Mouse (Mus musculus): ENCODE data around the gene Lypd8.

Lypd8 gene

GRCm38 (mm10) chr11:58399985-58400645 lies 21.3 kb downstream of the Lypd8 start:
- no peak for DNase-seq (ENCODE audit: low spot score)

GRCm38 (mm10) chr11:58400655-58401054 lies 21.8 kb downstream of the Lypd8 start:
- no peak for DNase-seq (ENCODE audit: low spot score)

GRCm38 (mm10) chr11:58408066-58408465 lies 29.2 kb downstream of the Lypd8 start:
- DNase-seq (ENCODE audit: low spot score) = no peak

GRCm38 (mm10) chr11:58418336-58418735 lies 39.5 kb downstream of the Lypd8 start:
- no peak for DNase-seq (ENCODE audit: low spot score)

GRCm38 (mm10) chr11:58420815-58421214 lies 42.0 kb downstream of the Lypd8 start, which contains the start of gene 1810065E05Rik:
1810065E05Rik (plus strand) TSS chr11:58421111.
- no peak for DNase-seq (ENCODE audit: low spot score)

- DNase-seq (ENCODE audit: low spot score) = no peak
These were observed 53.4 kb downstream of the Lypd8 start, which contains the start of gene Gm12253 for GRCm38 (mm10) chr11:58432259-58432658. Gm12253 (plus strand) TSS chr11:58432559.

- no peak for DNase-seq (ENCODE audit: low spot score)
These were observed 59.0 kb downstream of the Lypd8 start for GRCm38 (mm10) chr11:58437866-58438265.

Data from left cerebral cortex, adult 11 months (tissue).